Mouse (Mus musculus) heart, embryonic 11.5 days (tissue): ENCODE results near the gene Selenoh. TPM values are rescaled to one million over a fixed set of nuclear protein-coding genes. Genes with fewer than 3 reads are reported as not detected.
A peak's percentile ranks its signal among the peaks of the same experiment; 100 is the strongest.

ENCODE experiments used
- ATAC-seq: fragments of 200-750 bp; cut with Nextera tagmentation; replicated peaks from 2 replicates; pipeline ENCODE4 v1.8.0; 2017; ENCODE audit warnings: moderate library complexity; ENCODE audit not compliant: insufficient number of reproducible peaks, low FRiP score, low TSS enrichment
- H3K27ac ChIP-seq: fragments of 300-500 bp; sonication (generic); 2 replicates; pipeline ENCODE4 v1.5.1; 2014; ENCODE audit warnings: mild to moderate bottlenecking, low read depth, low read length
- H3K27me3 ChIP-seq: fragments of 300-500 bp; sonication (generic); 2 replicates; pipeline ENCODE4 v1.6.1; 2014; ENCODE audit warnings: mild to moderate bottlenecking, low read length, mixed read lengths; ENCODE audit not compliant: control insufficient read depth, insufficient read depth
- H3K36me3 ChIP-seq: fragments of 300-500 bp; sonication (generic); 2 replicates; pipeline ENCODE4 v1.6.1; 2014; ENCODE audit warnings: mild to moderate bottlenecking, low read length, moderate library complexity, mixed read lengths; ENCODE audit not compliant: control insufficient read depth, insufficient read depth
- H3K4me1 ChIP-seq: fragments of 300-500 bp; sonication (generic); 2 replicates; pipeline ENCODE4 v1.6.1; 2014; ENCODE audit warnings: low read length; ENCODE audit not compliant: control insufficient read depth, insufficient read depth
- H3K4me2 ChIP-seq: fragments of 300-500 bp; sonication (generic); 2 replicates; pipeline ENCODE4 v1.6.1; 2014; ENCODE audit warnings: mild to moderate bottlenecking, moderate library complexity
- H3K4me3 ChIP-seq: fragments of 300-500 bp; sonication (generic); 2 replicates; pipeline ENCODE4 v1.5.1; 2014; ENCODE audit warnings: low read depth, low read length
- H3K9ac ChIP-seq: fragments of 300-500 bp; sonication (generic); 2 replicates; pipeline ENCODE4 v1.6.1; 2014; ENCODE audit warnings: mild to moderate bottlenecking, low read depth, low read length, moderate library complexity
- H3K9me3 ChIP-seq: fragments of 300-500 bp; sonication (generic); replicated peaks from 2 replicates; pipeline ENCODE4 v1.6.1; 2016; ENCODE audit warnings: low read length; ENCODE audit not compliant: control insufficient read depth
- WGBS: fragments of 180-500 bp; shearing (Covaris S2); extraction: QIAGEN DNeasy Blood & Tissue Kit; methylation state at CpG from one replicate; pipeline ENCODE4 v1.1.7; 2014; ENCODE audit not compliant: insufficient replicate concordance; 5-methylcytosine and 5-hydroxymethylcytosine counted together
- polyA plus RNA-seq: library from polyadenylated mRNA; unstranded; fragments of >200 nt; fragmentation: Nextera tagmentation; extraction: Ambion mirVana; gene quantifications from 2 replicates; pipeline ENCODE4 v1.2.1, GENCODE M21; 2014

The Selenoh gene
- polyA plus RNA-seq, 1 experiment from 2014 or later, result 298 TPM

GRCm38 (mm10) chr2:84627036-84627435, 43.5 kb downstream of the Selenoh start:
- Histone ChIP-seq H3K27me3 (no peaks in the 10 kb centered on the region), H3K27ac (peak overlapping the region; percentile 46), H3K4me1 (peaks cover 44% of the 10 kb centered on the region), H3K4me2 (no peak overlapping the region), H3K9ac (0 out of 2 replicates have a peak overlapping the region, but pooled peaks have one; percentile 23), H3K9me3 (no peaks in the 10 kb centered on the region), H3K36me3 (peaks cover 7% of the 10 kb centered on the region), H3K4me3 (no peak overlapping the region)
- no peak for ATAC-seq
- WGBS, result 37% methylated on average over 3 of the region's 3 CpGs

- H3K27ac ChIP-seq, result peak overlapping the region; percentile 46; the same call in 1 of the 2 replicates
- H3K27me3 ChIP-seq, result no peaks in the 10 kb centered on the region
- H3K4me2 ChIP-seq, result 0 out of 2 replicates have a peak overlapping the region, but pooled peaks have one; percentile 11
- H3K4me3 ChIP-seq, result no peak overlapping the region
- no peaks in the 10 kb centered on the region for H3K9me3 ChIP-seq
- no peak overlapping the region for H3K9ac ChIP-seq
- H3K36me3 ChIP-seq, result peaks cover 7% of the 10 kb centered on the region
- peaks cover 39% of the 10 kb centered on the region for H3K4me1 ChIP-seq
- no peak for ATAC-seq
- 62% methylated on average over 7 of the region's 7 CpGs for WGBS
Observed at GRCm38 (mm10) chr2:84626366-84626975, 44.1 kb downstream of the Selenoh start.

GRCm38 (mm10) chr2:84624201-84624600, 46.4 kb downstream of the Selenoh start:
- peaks cover 15% of the 10 kb centered on the region for H3K36me3 ChIP-seq
- 90% methylated on average over 17 of the region's 17 CpGs for whole genome bisulfite sequencing
- no peaks in the 10 kb centered on the region for H3K9me3 ChIP-seq
- H3K9ac ChIP-seq, result no peak overlapping the region
- H3K4me1 ChIP-seq, result peaks cover 46% of the 10 kb centered on the region
- H3K4me3 ChIP-seq, result no peak overlapping the region
- H3K27ac ChIP-seq, result no peak overlapping the region
- no peak for ATAC-seq
- H3K4me2 ChIP-seq, result no peak overlapping the region
- H3K27me3 ChIP-seq, result no peaks in the 10 kb centered on the region

- peaks cover 18% of the 10 kb centered on the region for H3K36me3 ChIP-seq
- ATAC-seq, result no peak
- H3K4me2 ChIP-seq, result no peak overlapping the region
- 85% methylated on average over 3 of the region's 3 CpGs for WGBS
- H3K9ac ChIP-seq, result no peak overlapping the region
- no peak overlapping the region for H3K4me3 ChIP-seq
- no peaks in the 10 kb centered on the region for H3K27me3 ChIP-seq
- H3K9me3 ChIP-seq, result no peaks in the 10 kb centered on the region
- peaks cover 49% of the 10 kb centered on the region for H3K4me1 ChIP-seq
- H3K27ac ChIP-seq, result no peak overlapping the region
Observed at GRCm38 (mm10) chr2:84623428-84624119, 47.0 kb downstream of the Selenoh start.

GRCm38 (mm10) chr2:84622668-84623067, 47.9 kb downstream of the Selenoh start:
- Histone ChIP-seq H3K9ac (no peak overlapping the region), H3K27me3 (no peaks in the 10 kb centered on the region), H3K36me3 (peaks cover 18% of the 10 kb centered on the region), H3K9me3 (no peaks in the 10 kb centered on the region), H3K4me1 (peaks cover 45% of the 10 kb centered on the region), H3K27ac (no peak overlapping the region), H3K4me3 (no peak overlapping the region), H3K4me2 (no peak overlapping the region)
- 73% methylated on average over 2 of the region's 2 CpGs for WGBS
- ATAC-seq, result no peak

- Histone ChIP-seq H3K9ac (no peak overlapping the region), H3K27me3 (no peaks in the 10 kb centered on the region), H3K4me2 (no peak overlapping the region), H3K9me3 (no peaks in the 10 kb centered on the region), H3K4me1 (peaks cover 29% of the 10 kb centered on the region), H3K36me3 (peaks cover 32% of the 10 kb centered on the region), H3K27ac (peak overlapping the region; percentile 5; the same call in 1 of the 2 replicates), H3K4me3 (no peak overlapping the region)
- 91% methylated on average over 21 of the region's 21 CpGs for WGBS
- ATAC-seq, result no peak
Observed at GRCm38 (mm10) chr2:84619646-84620340, 50.8 kb downstream of the Selenoh start.

Other genes starting within 250 kb of the Selenoh start
- 59.6 and 68.1 TPM in 2 replicates for gene Calcrl, start 245.4 kb downstream of the Selenoh start, polyA plus RNA-seq
- 76.3 and 83.8 TPM in 2 replicates for gene Tfpi, start 194.0 kb downstream of the Selenoh start, polyA plus RNA-seq
- gene Ctnnd1, start 20.0 kb downstream of the Selenoh start, polyA plus RNA-seq, result 71.2 and 77.5 TPM in 2 replicates
- gene Btbd18, start 11.7 kb downstream of the Selenoh start, polyA plus RNA-seq, result 0.14 and 0.20 TPM in 2 replicates
- gene Gm28635, start 7.3 kb upstream of the Selenoh start, polyA plus RNA-seq, result not detected in 2 replicates
- gene Med19, start 7.6 kb upstream of the Selenoh start, polyA plus RNA-seq, result 41.8 and 42.1 TPM in 2 replicates
- 144 and 175 TPM in 2 replicates for gene Tmx2, start 8.4 kb upstream of the Selenoh start, polyA plus RNA-seq
- gene Zdhhc5, start 44.4 kb upstream of the Selenoh start, polyA plus RNA-seq, result 29.2 and 31.0 TPM in 2 replicates
- gene Clp1, start 56.6 kb upstream of the Selenoh start, polyA plus RNA-seq, result 26.6 and 30.4 TPM in 2 replicates
- gene Ypel4, start 63.3 kb upstream of the Selenoh start, polyA plus RNA-seq, result 8.5 and 13.8 TPM in 2 replicates
- gene Gm19426, start 72.9 kb upstream of the Selenoh start, polyA plus RNA-seq, result 6.6 and 6.9 TPM in 2 replicates
- 35.0 and 41.8 TPM in 2 replicates for gene Serping1, start 104.7 kb upstream of the Selenoh start, polyA plus RNA-seq
- gene Ube2l6, start 128.1 kb upstream of the Selenoh start, polyA plus RNA-seq, result 95.9 and 105 TPM in 2 replicates
- 0.37 and 0.49 TPM in 2 replicates for gene Smtnl1, start 151.9 kb upstream of the Selenoh start, polyA plus RNA-seq
- 76.8 and 77.9 TPM in 2 replicates for gene Timm10, start 156.2 kb upstream of the Selenoh start, polyA plus RNA-seq
- gene Slc43a1, start 168.1 kb upstream of the Selenoh start, polyA plus RNA-seq, result 36.1 and 41.4 TPM in 2 replicates
- 0.23 and 1.1 TPM in 2 replicates for gene Rtn4rl2, start 215.9 kb upstream of the Selenoh start, polyA plus RNA-seq